Mouse (Mus musculus) adrenal gland, postnatal 0 days (tissue): ENCODE data around the gene Gm9903. TPM values are rescaled to one million over a fixed set of nuclear protein-coding genes. Genes with fewer than 3 reads are reported as not detected.

Experiments used
- polyA plus RNA-seq: library from polyadenylated mRNA; unstranded; fragments of >200 nt; fragmentation: Nextera tagmentation; extraction: Ambion mirVana; gene quantifications from 2 replicates; pipeline ENCODE4 v1.2.1, GENCODE M21; 2015

Gene Gm9903
- polyA plus RNA-seq, result 0.10 TPM in 1 of 2 replicates, not detected in the other

GRCm38 (mm10) chr5:33629301-33629987, at the start of gene Gm9903, which contains the start of gene Fam53a:
TSS of gene Gm9903 (plus strand) at chr5:33629925.
TSS of gene Fam53a (minus strand) at chr5:33629635.

GRCm38 (mm10) chr5:33651921-33652782, 22.4 kb downstream of the Gm9903 start, which contains the start of gene Slbp:
TSS of gene Slbp (minus strand) at chr5:33652574.

GRCm38 (mm10) chr5:33657787-33658663, 28.3 kb downstream of the Gm9903 start, which contains the start of the genes Tacc3 and Tmem129:
TSS of gene Tacc3 (plus strand) at chr5:33658128.
TSS of gene Tmem129 (minus strand) at chr5:33658416.

Other genes starting within 250 kb of the Gm9903 start
- not detected in 2 replicates for gene Nkx1-1, start 195.9 kb upstream of the Gm9903 start, polyA plus RNA-seq
- gene Fam53a, start 290 bp upstream of the Gm9903 start, polyA plus RNA-seq, result 27.6 and 39.5 TPM in 2 replicates
- 103 and 126 TPM in 2 replicates for gene Slbp, start 22.6 kb downstream of the Gm9903 start, polyA plus RNA-seq
- gene Tacc3, start 28.2 kb downstream of the Gm9903 start, polyA plus RNA-seq, result 36.4 and 48.3 TPM in 2 replicates
- 18.9 and 23.8 TPM in 2 replicates for gene Tmem129, start 28.5 kb downstream of the Gm9903 start, polyA plus RNA-seq
- 0.88 and 1.5 TPM in 2 replicates for gene Fgfr3, start 91.7 kb downstream of the Gm9903 start, polyA plus RNA-seq
- gene Letm1, start 152.9 kb downstream of the Gm9903 start, polyA plus RNA-seq, result 19.0 and 34.0 TPM in 2 replicates
- 13.5 and 14.0 TPM in 2 replicates for gene Nsd2, start 190.8 kb downstream of the Gm9903 start, polyA plus RNA-seq